16 mouse cellular contexts compared by ENCODE assay signal in the genomic region with DNA sequence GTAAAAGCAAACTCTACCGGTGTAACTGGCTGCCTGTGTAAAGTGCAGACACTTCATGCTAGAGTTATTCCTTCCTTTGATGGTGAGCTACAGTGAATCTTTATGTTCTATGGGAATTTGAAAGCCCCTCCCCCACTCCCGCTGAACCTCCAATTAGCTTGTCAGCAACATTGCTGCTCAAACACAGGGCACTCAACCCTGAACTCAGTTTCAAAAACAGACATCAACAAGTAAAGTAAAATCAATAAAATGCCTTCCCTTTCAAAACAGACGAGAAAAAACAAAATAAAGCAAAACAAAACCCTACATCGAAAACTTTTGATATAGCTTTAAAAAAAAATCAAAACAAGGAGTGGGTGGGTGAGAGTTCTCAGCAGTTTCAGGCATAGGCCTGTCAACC.
"Had no signal": no experiment of that assay in that cellular context is flagged by ENCODE, and none has a peak within 500 bp of the region (broad histone marks: within the 10 kb centered on the region; RNA-seq: fewer than 3 reads in every experiment).

No protein-coding gene starts in this region.

- H3K27me3 ChIP-seq: limb, embryonic 13.5 days; liver, embryonic 15.5 days; megakaryocyte, embryonic 14.5 days had no signal

- H3K27ac ChIP-seq: hindbrain, postnatal 0 days; layer of hippocampus, adult 2 months; limb, embryonic 13.5 days; liver, embryonic 15.5 days; stomach, postnatal 0 days had no signal

- H3K9ac ChIP-seq: limb, embryonic 13.5 days; liver, embryonic 15.5 days had no signal

- H3K4me2 ChIP-seq: limb, embryonic 13.5 days; liver, embryonic 15.5 days; midbrain, embryonic 11.5 days had no signal

- H3K36me3 ChIP-seq: limb, embryonic 10.5 days; limb, embryonic 13.5 days; liver, embryonic 15.5 days had no signal

- H3K4me1 ChIP-seq: megakaryocyte, embryonic 14.5 days had no signal

- ATAC-seq: hindbrain, postnatal 0 days; inflammation-experienced regulatory T-cells, adult 6 months; midbrain, embryonic 16.5 days had no signal

- DNase-seq: kidney, adult 18-20 months; layer of hippocampus, adult 9-11 months; liver; thymus, adult 2 months; thymus, postnatal 14 days; thymus, postnatal 4 days had no signal

- H3K4me3 ChIP-seq: layer of hippocampus, adult 2 months; limb, embryonic 10.5 days; limb, embryonic 13.5 days; liver, embryonic 15.5 days; megakaryocyte, embryonic 14.5 days had no signal

- H3K9me3 ChIP-seq: limb, embryonic 10.5 days; limb, embryonic 13.5 days; liver, embryonic 15.5 days had no signal
